Mouse (Mus musculus): ENCODE measurements around the gene Gm20708.

DNA sequence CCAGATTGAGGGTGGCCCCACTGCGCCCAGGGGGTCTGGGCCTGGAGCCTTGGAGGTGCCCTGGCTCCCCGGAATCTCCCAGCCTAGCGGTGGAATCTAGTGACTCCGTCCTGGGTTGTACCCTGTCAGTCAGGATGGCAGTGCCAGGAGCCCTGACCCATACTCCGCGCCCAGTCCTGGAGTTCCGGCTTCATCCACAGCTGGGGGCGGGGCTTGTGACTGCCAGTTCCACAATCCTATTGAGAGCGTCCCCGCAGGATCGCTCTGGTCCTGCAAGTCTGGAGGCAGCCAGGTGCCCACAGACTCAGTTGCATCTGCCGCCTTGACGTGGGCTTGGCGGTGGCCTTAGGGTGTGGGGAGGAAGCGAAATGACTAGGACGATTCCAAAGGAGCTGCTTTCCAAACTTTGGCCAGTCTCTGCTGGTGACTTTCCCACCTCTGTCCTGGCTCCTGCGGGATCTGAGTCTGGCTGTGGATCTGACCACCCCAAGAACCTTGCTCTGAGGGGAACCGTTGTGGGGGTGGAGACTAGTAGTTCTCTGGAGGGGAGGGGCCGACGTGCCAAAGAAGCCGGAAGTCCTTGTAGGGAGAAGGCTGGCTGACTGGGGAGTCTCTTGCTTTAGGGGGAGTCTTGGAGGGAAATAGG is 1.1 kb downstream of the Gm20708 start:
- TF ChIP-seq CTCF (IDR thresholded peaks at IDR 0.05; ENCODE audit: low read depth) (peak; percentile 78), EP300 (IDR thresholded peaks at IDR 0.05; ENCODE audit: low read depth) (no peak)
